Mouse (Mus musculus) hindbrain, postnatal 0 days (tissue): ENCODE measurements around the gene Gpnmb. TPM values are rescaled to one million over a fixed set of nuclear protein-coding genes. Genes with fewer than 3 reads are reported as not detected.
A peak's percentile ranks its signal among the peaks of the same experiment; 100 is the strongest.

Experiments used
- ATAC-seq: fragments of 200-750 bp; cut with Nextera tagmentation; 2 replicates; pipeline ENCODE4 v1.8.0; 2017; ENCODE audit warnings: mild to moderate bottlenecking, moderate TSS enrichment, moderate library complexity
- DNase-seq: peaks from one replicate; pipeline ENCODE4 v3.0.0-alpha.2; 2015; ENCODE audit warnings: low spot score
- H3K27ac ChIP-seq: fragments of 300-500 bp; sonication (generic); 2 replicates; pipeline ENCODE4 v1.5.1; 2014; ENCODE audit warnings: mild to moderate bottlenecking
- H3K27me3 ChIP-seq: fragments of 300-500 bp; sonication (generic); 2 replicates; pipeline ENCODE4 v1.6.1; 2014; ENCODE audit warnings: low read length, mixed read lengths; ENCODE audit not compliant: insufficient read depth
- H3K36me3 ChIP-seq: fragments of 300-500 bp; sonication (generic); 2 replicates; pipeline ENCODE4 v1.6.1; 2014; ENCODE audit warnings: low read length, mixed read lengths; ENCODE audit not compliant: insufficient read depth
- H3K4me1 ChIP-seq: fragments of 300-500 bp; sonication (generic); 2 replicates; pipeline ENCODE4 v1.6.1; 2014; ENCODE audit warnings: antibody characterized with exemption, low read length, mixed read lengths; ENCODE audit not compliant: insufficient read depth
- H3K4me2 ChIP-seq: fragments of 300-500 bp; sonication (generic); 2 replicates; pipeline ENCODE4 v1.6.1; 2014; ENCODE audit warnings: low read depth, mild to moderate bottlenecking, low read length, moderate library complexity, mixed read lengths
- H3K4me3 ChIP-seq: fragments of 300-500 bp; sonication (generic); 2 replicates; pipeline ENCODE4 v1.5.1; 2014; ENCODE audit warnings: low read length
- H3K9ac ChIP-seq: fragments of 300-500 bp; sonication (generic); replicated peaks from 2 replicates; pipeline ENCODE4 v1.6.1; 2014; ENCODE audit warnings: mild to moderate bottlenecking, low read length, moderate library complexity, mixed read lengths
- H3K9me3 ChIP-seq: fragments of 300-500 bp; sonication (generic); 2 replicates; pipeline ENCODE4 v1.6.1; 2016; ENCODE audit warnings: low read length, mixed read lengths
- CTCF ChIP-seq: IDR thresholded peaks from 2 replicates; pipeline ENCODE4 v1.5.1; 2016; ENCODE audit warnings: antibody characterized with exemption, control low read depth, low read depth
- WGBS: fragments of 180-500 bp; shearing (Covaris S2); extraction: QIAGEN DNeasy Blood & Tissue Kit; methylation state at CpG from one replicate; pipeline ENCODE4 v1.1.7; 2014; 5-methylcytosine and 5-hydroxymethylcytosine counted together
- polyA plus RNA-seq: library from polyadenylated mRNA; unstranded; fragments of >200 nt; fragmentation: Nextera tagmentation; extraction: Ambion mirVana; gene quantifications from 2 replicates; pipeline ENCODE4 v1.2.1, GENCODE M21; 2015
- total RNA-seq: library from RNA; depleted of rRNA; stranded (reverse); fragments of >200 nt; gene quantifications from 2 replicates; pipeline ENCODE4 v1.2.3, GENCODE M21; 2014; rRNA removed

The Gpnmb gene
- total RNA-seq (0.29 and 0.89 TPM in 2 replicates), polyA plus RNA-seq (0.44 and 0.45 TPM in 2 replicates)

DNA sequence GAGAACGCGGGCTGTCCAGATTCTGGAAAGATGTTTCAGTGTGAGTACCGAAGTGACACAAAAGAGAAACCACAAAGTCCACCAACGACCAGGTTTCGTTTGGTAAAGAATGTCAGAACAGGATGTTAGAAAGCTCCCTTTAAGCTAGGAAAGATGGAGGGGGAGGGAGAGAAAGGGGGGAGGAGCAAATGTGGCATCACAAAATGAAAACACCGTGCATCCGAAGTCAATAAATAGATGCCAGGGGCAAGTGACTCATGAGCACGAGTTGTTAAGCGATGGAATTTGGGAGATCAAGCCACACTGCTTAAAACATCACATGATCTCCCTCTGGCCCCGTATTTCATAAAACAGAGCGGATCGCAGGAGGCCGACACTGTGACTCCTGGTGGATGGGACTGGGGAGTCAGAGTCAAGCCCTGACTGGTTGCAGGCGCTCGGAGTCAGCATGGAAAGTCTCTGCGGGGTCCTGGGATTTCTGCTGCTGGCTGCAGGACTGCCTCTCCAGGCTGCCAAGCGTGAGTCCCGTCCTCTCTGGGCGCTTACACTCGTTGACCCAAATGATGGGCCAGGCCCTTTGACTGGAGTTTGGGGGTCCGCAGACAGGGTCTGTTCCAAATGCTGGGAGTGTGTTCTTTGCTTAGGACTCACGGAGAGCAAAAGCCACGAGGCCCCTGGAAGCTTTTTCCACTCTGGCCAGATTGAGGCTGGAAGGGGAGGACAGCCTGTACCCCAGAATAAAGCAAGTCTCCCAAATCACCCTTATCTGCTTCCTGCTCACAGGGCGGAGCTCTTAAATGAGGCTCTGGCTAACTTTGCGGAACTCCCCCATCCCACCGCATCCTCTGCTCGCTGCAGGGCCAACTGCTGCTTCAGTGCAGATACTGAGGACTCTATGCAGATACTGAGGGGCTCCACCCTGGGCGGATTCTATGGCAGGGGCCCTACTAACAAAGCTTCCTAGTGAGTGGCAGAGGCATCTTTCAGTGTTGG, at the start of gene Gpnmb:
Gene Gpnmb, plus strand, starts transcription at position 272 of the 993 bp plus-strand sequence.
- WGBS: 46% methylated on average over 28 of the region's 28 CpGs

DNA sequence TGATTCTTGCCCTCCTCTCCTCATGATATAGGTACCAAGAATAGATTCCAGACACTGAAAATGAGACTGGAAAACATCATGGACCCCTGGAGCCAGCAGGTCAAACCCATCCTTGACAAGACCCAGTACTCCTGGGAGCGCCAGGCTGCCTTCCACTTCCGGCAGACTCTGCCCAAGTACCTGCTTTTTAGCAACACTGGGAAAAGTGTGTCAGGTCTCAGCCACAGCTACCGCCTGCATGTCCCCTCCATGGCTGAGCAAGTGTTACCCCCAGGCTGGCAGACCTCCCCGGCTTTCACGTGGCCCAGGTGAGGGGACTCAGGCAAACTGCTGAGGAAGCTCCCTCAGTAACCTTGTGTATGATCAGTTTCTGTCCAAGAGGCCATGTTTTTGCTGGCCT, 46.4 kb upstream of the Gpnmb start:
- Histone ChIP-seq H3K27me3 (no peaks in the 10 kb centered on the region), H3K9ac (no peak overlapping the region), H3K9me3 (no peaks in the 10 kb centered on the region), H3K36me3 (no peaks in the 10 kb centered on the region), H3K4me1 (no peaks in the 10 kb centered on the region), H3K4me3 (no peak overlapping the region), H3K27ac (no peak overlapping the region), H3K4me2 (no peak overlapping the region)
- DNase-seq: no peak
- no peak for ATAC-seq
- WGBS: 91% methylated on average over 5 of the region's 5 CpGs
- TF ChIP-seq CTCF: no peak

More for the DNA sequence above, at the start of gene Gpnmb:
- Histone ChIP-seq H3K9me3 (no peaks in the 10 kb centered on the region), H3K27me3 (no peaks in the 10 kb centered on the region), H3K27ac (no peak within 1 kb of the TSS), H3K36me3 (no peaks in the 10 kb centered on the region), H3K4me2 (peak within 1 kb of the TSS; percentile 29), H3K9ac (no peak within 1 kb of the TSS), H3K4me3 (no peak within 1 kb of the TSS), H3K4me1 (no peaks in the 10 kb centered on the region)
- DNase-seq (no peak), ATAC-seq (no peak)
- no peak for TF ChIP-seq CTCF

DNA sequence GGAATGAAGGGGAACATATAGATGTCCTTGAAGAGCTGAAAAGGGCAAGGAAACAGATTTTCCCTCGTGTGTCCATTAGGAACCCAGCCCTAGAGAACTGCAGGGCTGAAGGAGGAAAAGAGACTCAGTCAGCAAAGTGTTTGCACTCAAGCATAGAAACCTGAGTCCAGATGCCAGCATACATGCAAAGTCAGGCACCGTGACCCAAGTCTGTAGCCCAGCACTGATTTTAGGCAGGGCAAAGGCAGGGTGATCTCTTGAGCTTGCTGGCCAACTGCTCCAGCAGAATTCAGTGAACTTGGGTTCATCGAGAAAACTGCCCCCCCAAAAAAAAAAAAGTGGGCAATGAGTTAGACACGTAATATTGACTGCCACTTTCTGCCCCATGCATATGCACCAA, 44.4 kb upstream of the Gpnmb start:
- Histone ChIP-seq H3K27me3 (no peaks in the 10 kb centered on the region), H3K9ac (no peak overlapping the region), H3K9me3 (no peaks in the 10 kb centered on the region), H3K4me2 (no peak overlapping the region), H3K36me3 (no peaks in the 10 kb centered on the region), H3K4me3 (no peak overlapping the region), H3K27ac (no peak overlapping the region), H3K4me1 (no peaks in the 10 kb centered on the region)
- WGBS: 80% methylated on average over 4 of the region's 4 CpGs
- DNase-seq (no peak), ATAC-seq (no peak)
- no peak for TF ChIP-seq CTCF

DNA sequence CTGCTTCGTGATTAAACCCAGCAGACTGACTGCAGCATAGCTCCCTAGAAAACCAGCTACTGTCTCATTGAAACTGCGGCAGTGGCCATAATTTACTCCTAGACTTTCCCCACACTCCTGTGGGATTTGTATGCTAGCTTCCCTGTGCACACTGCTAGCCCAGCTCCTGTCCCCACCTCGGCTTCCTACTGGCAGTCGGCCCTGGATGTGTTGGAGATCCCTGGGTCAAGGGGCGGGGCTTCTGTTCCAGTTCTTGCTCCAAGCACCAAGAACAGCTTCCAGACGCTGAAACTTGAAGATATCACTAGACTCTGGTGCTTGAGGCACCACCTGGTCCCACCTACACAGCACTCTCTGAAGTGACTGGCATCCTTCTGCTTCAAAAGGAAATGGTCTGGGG, 38.2 kb upstream of the Gpnmb start:
- Histone ChIP-seq H3K4me3 (no peak overlapping the region), H3K4me2 (no peak overlapping the region), H3K27ac (no peak overlapping the region), H3K9me3 (no peaks in the 10 kb centered on the region), H3K27me3 (no peaks in the 10 kb centered on the region), H3K9ac (no peak overlapping the region), H3K36me3 (no peaks in the 10 kb centered on the region), H3K4me1 (no peaks in the 10 kb centered on the region)
- 70% methylated on average over 6 of the region's 6 CpGs for WGBS
- ATAC-seq (no peak), DNase-seq (no peak)
- TF ChIP-seq CTCF: no peak

DNA sequence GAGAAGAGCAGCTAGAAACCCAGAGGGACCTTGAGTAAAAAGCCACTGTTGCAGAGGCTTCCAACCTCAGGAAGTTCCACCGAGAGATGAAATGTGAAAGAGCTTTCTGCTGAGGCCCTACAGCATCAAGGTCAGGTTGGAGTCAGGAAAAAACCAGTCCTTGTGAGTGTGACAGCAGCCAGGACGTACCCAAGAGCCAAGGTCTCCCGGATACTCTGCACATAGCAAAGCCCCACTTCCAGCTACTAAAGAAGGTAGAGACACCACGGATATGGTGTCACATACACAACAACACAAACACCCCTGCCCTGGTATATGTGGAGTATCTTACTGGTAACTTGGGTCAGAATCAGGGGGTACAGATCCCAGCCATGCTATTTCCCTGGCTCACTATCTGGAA, 37.5 kb upstream of the Gpnmb start:
- ATAC-seq (no peak), DNase-seq (no peak)
- H3K4me1 ChIP-seq: no peaks in the 10 kb centered on the region
- TF ChIP-seq CTCF: no peak
- no peak overlapping the region for H3K4me3 ChIP-seq
- WGBS: 90% methylated on average over 4 of the region's 4 CpGs
- H3K9me3 ChIP-seq: no peaks in the 10 kb centered on the region
- H3K9ac ChIP-seq: no peak overlapping the region
- no peaks in the 10 kb centered on the region for H3K27me3 ChIP-seq
- H3K36me3 ChIP-seq: no peaks in the 10 kb centered on the region
- no peak overlapping the region for H3K4me2 ChIP-seq
- no peak overlapping the region for H3K27ac ChIP-seq

DNA sequence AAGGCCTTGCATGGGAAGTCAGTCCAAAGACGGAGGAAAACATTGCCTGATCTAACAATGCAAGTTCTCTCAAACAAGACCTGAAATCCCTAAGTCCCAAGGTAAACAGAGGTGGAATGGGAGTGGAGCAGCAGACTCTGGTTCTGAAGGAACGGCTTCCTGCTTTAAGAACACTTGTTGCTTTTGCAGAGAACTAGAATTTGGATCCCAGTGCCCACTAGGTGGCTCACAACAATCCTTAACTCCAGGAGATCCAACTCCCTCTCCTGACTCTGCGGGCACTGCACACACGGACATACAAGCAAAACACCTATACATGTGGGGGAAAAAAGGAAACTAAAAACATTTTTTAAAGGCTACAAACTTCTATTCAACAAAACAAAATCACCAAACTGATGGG, 33.0 kb upstream of the Gpnmb start:
- DNase-seq: peak; percentile 29
- Histone ChIP-seq H3K4me2 (no peak overlapping the region), H3K9ac (no peak overlapping the region), H3K27me3 (no peaks in the 10 kb centered on the region), H3K36me3 (no peaks in the 10 kb centered on the region), H3K27ac (no peak overlapping the region), H3K4me1 (peaks cover under 1% of the 10 kb centered on the region; the same call in 1 of the 2 replicates), H3K4me3 (no peak overlapping the region), H3K9me3 (no peaks in the 10 kb centered on the region)
- WGBS: 53% methylated on average over 4 of the region's 4 CpGs
- ATAC-seq: no peak
- TF ChIP-seq CTCF: peak; percentile 44; the same call in 1 of the 2 replicates

DNA sequence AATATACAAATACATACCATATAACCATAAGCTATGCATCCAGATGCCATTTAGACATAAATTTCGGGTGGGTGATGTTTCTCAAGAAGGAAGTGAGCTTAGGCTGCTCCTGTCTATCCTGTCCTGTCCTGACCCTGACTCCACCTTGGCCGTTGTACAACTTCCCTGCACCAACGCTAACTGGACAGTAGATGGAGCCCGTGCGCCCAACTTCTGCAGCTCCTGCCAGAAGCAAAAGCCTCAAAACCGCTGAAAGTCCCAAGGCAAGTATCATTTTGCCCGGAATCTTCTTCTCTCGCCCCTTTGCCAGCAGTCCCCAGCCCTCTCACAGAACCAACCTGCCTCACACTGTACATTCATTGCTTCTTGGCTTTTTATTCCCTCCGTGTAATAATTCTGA, 28.4 kb upstream of the Gpnmb start:
- Histone ChIP-seq H3K4me3 (peak overlapping the region; percentile 23), H3K27me3 (no peaks in the 10 kb centered on the region), H3K4me2 (peak overlapping the region; percentile 52), H3K27ac (no peak overlapping the region), H3K4me1 (peaks cover 3% of the 10 kb centered on the region; the same call in 1 of the 2 replicates), H3K9me3 (no peaks in the 10 kb centered on the region), H3K36me3 (no peaks in the 10 kb centered on the region), H3K9ac (no peak overlapping the region)
- peak; percentile 87 for DNase-seq
- under 1% methylated on average over 9 of the region's 9 CpGs for WGBS
- TF ChIP-seq CTCF: peak; percentile 85
- ATAC-seq: peak; percentile 40; the same call in 1 of the 2 replicates
